In genomic region chr16:26078923-26079351, GRCm38 (mm10) we compare ENCODE assay signal across 12 mouse cellular contexts. TPM values are rescaled to one million over a fixed set of nuclear protein-coding genes. Genes with fewer than 3 reads are reported as not detected.
DNase-seq lines count a peak whose midpoint lies in the region; ATAC-seq and TF ChIP-seq lines count a peak whose summit lies in the region.
"Had no signal": no experiment of that assay in that cellular context is flagged by ENCODE, and none has a peak within 500 bp of the region (broad histone marks: within the 10 kb centered on the region; RNA-seq: fewer than 3 reads in every experiment).

No protein-coding gene starts in this region.

- TF ChIP-seq CTCF in intestine, postnatal 0 days (IDR thresholded peaks at IDR 0.05; ENCODE audit: low read depth) = no peak
- no peak for TF ChIP-seq CTCF in stomach, postnatal 0 days (IDR thresholded peaks at IDR 0.05; ENCODE audit: low read depth)

- 12% methylated on average over 7 of the region's 7 CpGs for WGBS in intestine, embryonic 14.5 days
- 28% methylated on average over 7 of the region's 7 CpGs for WGBS in intestine, postnatal 0 days
- 5% methylated on average over 7 of the region's 7 CpGs for WGBS in midbrain, embryonic 14.5 days
- WGBS in midbrain, embryonic 16.5 days = 5% methylated on average over 7 of the region's 7 CpGs
- 15% methylated on average over 7 of the region's 7 CpGs for WGBS in hindbrain, embryonic 16.5 days
- WGBS in stomach, postnatal 0 days = 28% methylated on average over 7 of the region's 7 CpGs

- no peak for ATAC-seq in intestine, embryonic 14.5 days (replicated peaks; ENCODE audit: low FRiP score, low TSS enrichment, low read depth)
- ATAC-seq in intestine, postnatal 0 days = no peak
- ATAC-seq in midbrain, embryonic 14.5 days (ENCODE audit: low FRiP score, low TSS enrichment) = peak; percentile 35; the same call in 1 of the 2 replicates
- no peak for ATAC-seq in midbrain, embryonic 16.5 days
- peak; percentile 56; the same call in 1 of the 2 replicates for ATAC-seq in hindbrain, embryonic 16.5 days
- no peak for ATAC-seq in stomach, postnatal 0 days (ENCODE audit: low FRiP score, low TSS enrichment)
- no peak for ATAC-seq in granulocyte monocyte progenitor cell, adult 5-6 weeks (replicated peaks; ENCODE audit: poor library complexity, severe bottlenecking)

- no peak overlapping the region for H3K9ac ChIP-seq in intestine, embryonic 14.5 days (ENCODE audit: low read length)
- H3K9ac ChIP-seq in intestine, postnatal 0 days (ENCODE audit: low read depth, low read length) = no peak overlapping the region
- no peak overlapping the region for H3K9ac ChIP-seq in midbrain, embryonic 14.5 days (replicated peaks; ENCODE audit: low read length)
- H3K9ac ChIP-seq in midbrain, embryonic 16.5 days (ENCODE audit: low read depth, low read length) = no peak overlapping the region
- H3K9ac ChIP-seq in hindbrain, embryonic 16.5 days (ENCODE audit: low read depth, low read length) = no peak overlapping the region
- H3K9ac ChIP-seq in stomach, postnatal 0 days (ENCODE audit: low read length) = no peak overlapping the region
- H3K9ac ChIP-seq: forebrain, embryonic 12.5 days; neural tube, embryonic 13.5 days had no signal

- H3K36me3 ChIP-seq in intestine, embryonic 14.5 days (ENCODE audit: control insufficient read depth, insufficient read depth, low read length) = no peaks in the 10 kb centered on the region
- no peaks in the 10 kb centered on the region for H3K36me3 ChIP-seq in intestine, postnatal 0 days (ENCODE audit: control insufficient read depth, insufficient read depth)
- no peaks in the 10 kb centered on the region for H3K36me3 ChIP-seq in midbrain, embryonic 14.5 days (ENCODE audit: control insufficient read depth, insufficient read depth, low read length)
- H3K36me3 ChIP-seq in midbrain, embryonic 16.5 days (ENCODE audit: control insufficient read depth, insufficient read depth, low read length) = no peaks in the 10 kb centered on the region
- no peaks in the 10 kb centered on the region for H3K36me3 ChIP-seq in hindbrain, embryonic 16.5 days (ENCODE audit: control insufficient read depth, insufficient read depth, low read length)
- H3K36me3 ChIP-seq in stomach, postnatal 0 days (ENCODE audit: control insufficient read depth, insufficient read depth, low read length) = no peaks in the 10 kb centered on the region
- H3K36me3 ChIP-seq: forebrain, embryonic 12.5 days; neural tube, embryonic 13.5 days had no signal

- no peak for DNase-seq in intestine, embryonic 14.5 days (ENCODE audit: low spot score)
- DNase-seq in midbrain, embryonic 14.5 days = no peak
- no peak for DNase-seq in stomach, postnatal 0 days (ENCODE audit: low spot score)
- DNase-seq in cerebellum, adult 9-10 months = no peak
- DNase-seq: gastrocnemius, postnatal 25 days; lung, postnatal 4 days had no signal

- H3K27ac ChIP-seq in intestine, embryonic 14.5 days (ENCODE audit: low read depth) = peak overlapping the region; percentile 30
- H3K27ac ChIP-seq in intestine, postnatal 0 days (ENCODE audit: low read depth, low read length) = no peak overlapping the region
- H3K27ac ChIP-seq in midbrain, embryonic 14.5 days (replicated peaks; ENCODE audit: low read depth, low read length) = no peak overlapping the region
- H3K27ac ChIP-seq in midbrain, embryonic 16.5 days (ENCODE audit: low read length) = no peak overlapping the region
- no peak overlapping the region for H3K27ac ChIP-seq in hindbrain, embryonic 16.5 days (ENCODE audit: low read depth, low read length)
- 0 out of 2 replicates have a peak overlapping the region, but pooled peaks have one; percentile 24 for H3K27ac ChIP-seq in stomach, postnatal 0 days (replicated peaks)
- H3K27ac ChIP-seq: forebrain, embryonic 12.5 days; neural tube, embryonic 13.5 days had no signal

- H3K27me3 ChIP-seq in intestine, embryonic 14.5 days (replicated peaks; ENCODE audit: control insufficient read depth, insufficient read depth, low read length) = no peaks in the 10 kb centered on the region
- no peaks in the 10 kb centered on the region for H3K27me3 ChIP-seq in intestine, postnatal 0 days (replicated peaks; ENCODE audit: control insufficient read depth, insufficient read depth, low read length)
- no peaks in the 10 kb centered on the region for H3K27me3 ChIP-seq in midbrain, embryonic 14.5 days (ENCODE audit: control insufficient read depth, insufficient read depth, low read length)
- no peaks in the 10 kb centered on the region for H3K27me3 ChIP-seq in midbrain, embryonic 16.5 days (ENCODE audit: control insufficient read depth, insufficient read depth, low read depth, low read length)
- no peaks in the 10 kb centered on the region for H3K27me3 ChIP-seq in hindbrain, embryonic 16.5 days (replicated peaks; ENCODE audit: control insufficient read depth, insufficient read depth, low read length)
- H3K27me3 ChIP-seq in stomach, postnatal 0 days (ENCODE audit: control insufficient read depth, insufficient read depth, low read length) = no peaks in the 10 kb centered on the region
- H3K27me3 ChIP-seq: forebrain, embryonic 12.5 days; neural tube, embryonic 13.5 days had no signal

- no peak for TF ChIP-seq EP300 in stomach, postnatal 0 days (optimal IDR thresholded peaks at IDR 0.05)

- H3K4me2 ChIP-seq in intestine, embryonic 14.5 days (ENCODE audit: low read length) = no peak overlapping the region
- H3K4me2 ChIP-seq in intestine, postnatal 0 days (replicated peaks; ENCODE audit: low read depth) = no peak overlapping the region
- no peak overlapping the region for H3K4me2 ChIP-seq in midbrain, embryonic 14.5 days (ENCODE audit: low read length)
- no peak overlapping the region for H3K4me2 ChIP-seq in midbrain, embryonic 16.5 days (ENCODE audit: low read length)
- no peak overlapping the region for H3K4me2 ChIP-seq in hindbrain, embryonic 16.5 days (ENCODE audit: low read length)
- no peak overlapping the region for H3K4me2 ChIP-seq in stomach, postnatal 0 days (replicated peaks; ENCODE audit: low read depth)
- H3K4me2 ChIP-seq: forebrain, embryonic 12.5 days; neural tube, embryonic 13.5 days had no signal

- no peak overlapping the region for H3K4me3 ChIP-seq in intestine, embryonic 14.5 days (ENCODE audit: low read depth, low read length)
- no peak overlapping the region for H3K4me3 ChIP-seq in intestine, postnatal 0 days (ENCODE audit: low read depth, low read length)
- no peak overlapping the region for H3K4me3 ChIP-seq in midbrain, embryonic 14.5 days (replicated peaks; ENCODE audit: low read depth, low read length)
- no peak overlapping the region for H3K4me3 ChIP-seq in midbrain, embryonic 16.5 days (ENCODE audit: low read depth, low read length)
- H3K4me3 ChIP-seq in hindbrain, embryonic 16.5 days (ENCODE audit: low read length) = no peak overlapping the region
- no peak overlapping the region for H3K4me3 ChIP-seq in stomach, postnatal 0 days (ENCODE audit: low read depth, low read length)
- H3K4me3 ChIP-seq: forebrain, embryonic 12.5 days; neural tube, embryonic 13.5 days had no signal

- no peaks in the 10 kb centered on the region for H3K9me3 ChIP-seq in intestine, embryonic 14.5 days (ENCODE audit: control insufficient read depth, low read length)
- no peaks in the 10 kb centered on the region for H3K9me3 ChIP-seq in intestine, postnatal 0 days (ENCODE audit: control insufficient read depth)
- H3K9me3 ChIP-seq in midbrain, embryonic 14.5 days (ENCODE audit: control insufficient read depth, low read length) = no peaks in the 10 kb centered on the region
- no peaks in the 10 kb centered on the region for H3K9me3 ChIP-seq in midbrain, embryonic 16.5 days (replicated peaks; ENCODE audit: control insufficient read depth, low read length, poor library complexity, severe bottlenecking)
- no peaks in the 10 kb centered on the region for H3K9me3 ChIP-seq in hindbrain, embryonic 16.5 days (ENCODE audit: control insufficient read depth, low read length)
- no peaks in the 10 kb centered on the region for H3K9me3 ChIP-seq in stomach, postnatal 0 days (ENCODE audit: control insufficient read depth, low read length)
- H3K9me3 ChIP-seq: forebrain, embryonic 12.5 days; neural tube, embryonic 13.5 days had no signal

- peaks cover 21% of the 10 kb centered on the region for H3K4me1 ChIP-seq in intestine, embryonic 14.5 days (replicated peaks; ENCODE audit: control insufficient read depth, insufficient read depth, low read length)
- no peaks in the 10 kb centered on the region for H3K4me1 ChIP-seq in intestine, postnatal 0 days (replicated peaks; ENCODE audit: control insufficient read depth, insufficient read depth, low read length)
- no peaks in the 10 kb centered on the region; the same call in 1 of the 2 replicates for H3K4me1 ChIP-seq in midbrain, embryonic 14.5 days (ENCODE audit: control insufficient read depth, insufficient read depth, low read length)
- H3K4me1 ChIP-seq in midbrain, embryonic 16.5 days (ENCODE audit: control insufficient read depth, insufficient read depth, low read length) = no peaks in the 10 kb centered on the region
- H3K4me1 ChIP-seq in hindbrain, embryonic 16.5 days (ENCODE audit: control insufficient read depth, insufficient read depth, low read depth, low read length) = no peaks in the 10 kb centered on the region
- H3K4me1 ChIP-seq in stomach, postnatal 0 days (replicated peaks; ENCODE audit: control insufficient read depth, insufficient read depth) = peaks cover 4% of the 10 kb centered on the region; the same call in 1 of the 2 replicates

RNA-seq across cellular contexts. Expression of gene P3h2, which starts 26.6 kb away (rescaled TPM):
- polyA plus RNA-seq in intestine, embryonic 14.5 days (2014; fragmentation: Nextera tagmentation; extraction: Ambion mirVana) = 6.2 and 6.5 TPM in 2 replicates
- polyA plus RNA-seq in intestine, postnatal 0 days (2015; fragmentation: Nextera tagmentation; extraction: Ambion mirVana) = 1.4 and 1.8 TPM in 2 replicates
- 0.35 and 0.38 TPM in 2 replicates for polyA plus RNA-seq in midbrain, embryonic 14.5 days (2014; fragmentation: Nextera tagmentation; extraction: Ambion mirVana)
- 0.62 and 0.75 TPM in 2 replicates for polyA plus RNA-seq in midbrain, embryonic 16.5 days (2015; fragmentation: Nextera tagmentation; extraction: Ambion mirVana)
- polyA plus RNA-seq in hindbrain, embryonic 16.5 days (2015; fragmentation: Nextera tagmentation; extraction: Ambion mirVana) = 0.81 and 1.5 TPM in 2 replicates
- 2.3 and 3.8 TPM in 2 replicates for polyA plus RNA-seq in stomach, postnatal 0 days (2015; fragmentation: Nextera tagmentation; extraction: Ambion mirVana)
- not detected in 2 replicates for total RNA-seq in granulocyte monocyte progenitor cell, adult 5-6 weeks (2014; fragmentation: Nextera tagmentation)
- total RNA-seq in granulocyte monocyte progenitor cell, adult 5-6 weeks (2017) = not detected in 2 replicates

Comparison
In these comparisons a context has a peak if more than half of its experiments do, and no peak if none do; other contexts are left out.
1. ATAC-seq: peak in midbrain, embryonic 14.5 days (single experiment) and hindbrain, embryonic 16.5 days (single experiment); none in intestine, embryonic 14.5 days (single experiment), intestine, postnatal 0 days (single experiment), midbrain, embryonic 16.5 days (single experiment), stomach, postnatal 0 days (single experiment) and granulocyte monocyte progenitor cell, adult 5-6 weeks (single experiment).
2. H3K27ac ChIP-seq: peak in intestine, embryonic 14.5 days (single experiment) and stomach, postnatal 0 days (single experiment); none in intestine, postnatal 0 days (single experiment), midbrain, embryonic 14.5 days (single experiment), midbrain, embryonic 16.5 days (single experiment) and hindbrain, embryonic 16.5 days (single experiment).